Mouse (Mus musculus): ENCODE measurements around the gene Lemd2. TPM values are rescaled to one million over a fixed set of nuclear protein-coding genes. Genes with fewer than 3 reads are reported as not detected.

Gene Lemd2
- polyA plus RNA-seq, 1 experiment from 2014 or later = 13.8 TPM

DNA sequence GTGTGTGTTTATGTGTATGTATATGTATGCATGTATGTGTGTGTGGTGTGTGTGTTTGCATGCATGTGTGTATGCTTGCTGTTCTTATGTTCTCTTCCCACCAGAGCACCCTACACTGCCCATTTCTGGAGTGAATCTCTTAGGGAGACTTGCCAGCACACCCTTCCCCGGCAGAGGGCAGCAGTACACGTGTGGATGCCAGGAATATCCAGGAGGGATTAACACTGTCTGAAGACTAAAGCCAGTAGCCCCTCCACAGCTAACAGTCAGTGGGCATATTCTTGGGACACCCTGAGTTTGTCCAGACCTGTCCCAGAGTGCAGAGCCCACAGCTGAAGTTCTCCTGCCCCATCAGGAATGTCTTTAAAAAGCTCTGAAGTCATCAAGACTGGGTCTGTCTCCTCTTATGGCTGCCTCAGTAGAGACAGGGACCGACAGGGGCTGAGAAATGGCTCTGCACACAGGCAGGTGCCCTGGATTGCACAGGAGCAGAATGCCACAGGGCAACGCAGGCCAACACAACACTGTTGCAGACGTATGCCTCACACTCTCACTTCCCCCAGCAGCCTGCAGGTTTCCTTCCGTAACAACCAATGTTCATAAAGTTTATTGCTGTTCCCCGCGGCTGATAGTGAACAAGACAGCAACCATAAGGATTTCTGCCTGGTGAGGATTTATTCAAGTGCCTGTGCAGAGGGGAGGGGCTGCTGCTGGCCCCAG lies 39.1 kb downstream of the Lemd2 start:
- DNase-seq (ENCODE audit: low spot score) = no peak

GRCm38 (mm10) chr17:27160905-27161304 lies 43.4 kb downstream of the Lemd2 start:
- no peak for DNase-seq (ENCODE audit: low spot score)

GRCm38 (mm10) chr17:27159169-27159568 lies 45.1 kb downstream of the Lemd2 start:
- no peak for DNase-seq (ENCODE audit: low spot score)

DNA sequence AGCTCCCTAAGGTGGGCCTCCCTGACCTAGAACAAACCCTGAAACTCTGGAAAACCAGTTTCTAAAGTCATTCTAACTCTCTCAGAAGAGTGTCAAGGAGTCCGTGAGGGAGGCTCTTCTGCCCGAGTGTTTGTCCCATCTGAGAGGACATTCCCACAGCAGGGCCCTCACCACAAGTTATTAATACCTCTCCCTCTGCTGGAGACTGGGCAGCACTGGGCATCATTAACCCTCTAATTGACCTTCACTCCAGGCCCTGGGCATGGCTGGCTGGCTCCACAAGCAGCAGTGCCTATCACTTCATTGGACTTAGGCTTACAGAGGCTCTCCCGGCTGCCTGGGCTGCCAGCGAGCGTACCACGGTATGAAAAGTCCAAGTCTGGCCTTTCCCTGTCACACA lies 45.8 kb downstream of the Lemd2 start:
- no peak for DNase-seq (ENCODE audit: low spot score)

DNA sequence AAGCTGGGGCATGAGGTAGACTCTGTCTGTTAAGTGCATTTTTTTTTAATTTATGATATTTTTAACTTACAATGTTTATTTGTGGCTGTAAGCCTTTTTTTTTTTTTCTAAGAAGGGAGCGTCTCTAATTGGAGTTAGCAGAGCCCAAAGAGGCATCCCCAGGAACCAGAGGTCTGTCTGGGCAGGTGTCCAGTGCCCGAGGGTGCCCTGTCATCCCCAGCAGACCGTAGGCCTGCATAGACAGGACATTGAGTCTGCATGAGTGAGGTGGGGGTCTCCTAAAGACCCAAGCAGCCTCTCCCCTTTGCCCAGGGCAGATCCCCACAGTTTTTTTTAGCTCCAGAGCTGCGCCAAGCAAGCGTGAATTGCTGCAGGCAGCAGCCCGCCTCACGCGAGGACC lies 48.5 kb downstream of the Lemd2 start:
- DNase-seq (ENCODE audit: low spot score) = no peak

DNA sequence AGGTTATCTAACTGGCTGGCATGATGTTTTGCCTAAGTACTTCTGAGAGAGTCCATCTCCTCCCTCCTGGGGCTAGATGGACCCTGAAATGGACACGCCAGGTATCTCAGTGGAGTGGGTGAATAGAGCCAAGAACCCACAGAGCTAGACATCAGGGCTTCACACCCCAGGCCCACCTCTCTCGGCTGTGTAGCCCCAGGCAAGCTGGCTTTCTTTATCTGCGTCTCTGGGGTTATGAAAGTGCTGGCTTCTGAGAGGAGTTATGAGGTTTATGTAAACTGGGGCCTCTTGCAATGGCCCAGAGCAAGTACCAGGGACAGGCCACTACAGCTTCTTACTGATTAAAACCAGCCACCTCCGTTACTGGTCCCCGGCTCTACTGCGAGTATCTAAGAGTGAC lies 49.4 kb downstream of the Lemd2 start:
- DNase-seq (ENCODE audit: low spot score) = no peak

- DNase-seq (ENCODE audit: low spot score) = no peak
Observed at GRCm38 (mm10) chr17:27154256-27154655, 50.0 kb downstream of the Lemd2 start.

DNA sequence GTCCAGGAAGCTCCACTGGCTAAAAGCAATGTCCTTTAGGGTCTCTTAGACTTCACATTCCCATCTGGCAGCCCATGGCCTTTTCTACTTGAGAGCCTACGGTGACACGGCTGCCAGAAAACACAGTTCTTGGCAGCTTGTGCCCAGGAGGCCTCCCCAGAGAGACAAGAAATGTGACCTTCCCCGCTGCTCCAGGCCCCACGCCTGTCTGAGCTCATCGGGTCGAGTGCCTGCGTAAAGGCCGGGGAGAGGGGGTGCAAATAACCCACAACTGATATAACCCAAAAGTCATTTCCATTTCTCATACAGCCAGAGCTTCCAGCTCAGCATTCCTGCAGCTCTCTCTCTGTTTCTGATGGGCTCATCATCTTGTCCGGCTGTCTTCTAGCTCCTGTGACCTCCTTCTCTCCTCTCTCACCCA lies 50.5 kb downstream of the Lemd2 start:
- no peak for DNase-seq (ENCODE audit: low spot score)

DNA sequence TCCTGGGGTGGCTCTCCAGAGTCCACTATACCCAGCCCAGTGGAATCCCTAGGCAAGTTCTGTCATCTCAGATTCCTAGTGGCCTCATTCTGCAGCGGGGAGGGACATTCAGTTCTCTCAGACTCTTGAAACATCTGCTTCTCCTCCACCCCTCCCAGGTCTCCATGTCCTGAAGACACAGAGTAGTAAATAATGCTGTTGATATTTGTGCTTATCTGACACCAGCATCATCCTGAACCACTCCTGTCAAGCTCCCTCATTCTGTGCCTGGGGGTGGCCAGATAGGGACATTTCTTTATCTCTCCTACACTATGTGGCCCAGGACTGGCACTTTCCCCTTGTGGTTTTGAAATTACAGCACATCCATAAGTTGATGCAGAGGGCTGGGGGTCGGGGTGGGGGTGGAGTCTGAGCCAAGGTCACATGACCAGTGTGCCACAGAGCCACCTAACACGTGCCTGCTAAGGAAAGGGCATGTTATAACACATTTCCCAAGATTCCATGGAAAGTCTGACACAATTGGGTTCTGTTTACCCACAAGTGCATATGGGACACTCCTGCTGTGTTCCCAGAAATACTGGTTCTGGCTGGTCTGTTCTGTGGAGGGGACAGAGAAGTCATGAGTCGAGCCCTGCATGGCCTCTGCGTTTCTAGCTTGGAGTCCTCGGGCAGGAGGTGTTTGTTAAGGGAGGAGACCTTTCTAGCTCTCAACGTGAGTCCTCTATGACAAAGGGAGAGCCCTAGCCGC lies 51.1 kb downstream of the Lemd2 start:
- DNase-seq (ENCODE audit: low spot score) = no peak

DNA sequence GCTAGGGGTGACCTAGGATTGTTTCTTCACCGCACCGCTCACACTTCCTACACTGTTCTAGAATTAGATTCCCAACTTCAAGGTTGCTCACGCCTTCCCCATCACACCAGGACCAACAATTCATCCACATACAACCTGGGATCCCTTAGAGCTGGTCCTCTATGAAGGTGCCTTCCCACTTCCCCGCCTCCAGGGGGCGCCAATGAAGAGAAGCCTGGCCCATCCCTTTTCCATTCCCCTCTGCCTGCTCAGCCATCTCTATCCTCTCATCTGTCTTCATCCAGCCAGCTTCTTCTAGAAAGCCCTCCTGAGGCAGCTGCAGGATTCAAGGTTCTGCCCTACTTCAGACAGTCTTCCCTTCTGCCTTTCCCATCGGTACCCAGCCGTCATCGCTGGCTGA lies 52.9 kb downstream of the Lemd2 start:
- peak; percentile 35 for DNase-seq (ENCODE audit: low spot score)

- DNase-seq (ENCODE audit: low spot score) = no peak
Observed at GRCm38 (mm10) chr17:27150871-27151270, 53.4 kb downstream of the Lemd2 start.

GRCm38 (mm10) chr17:27146323-27146923 lies 57.8 kb downstream of the Lemd2 start:
- DNase-seq (ENCODE audit: low spot score) = no peak

GRCm38 (mm10) chr17:27144152-27144551 lies 60.1 kb downstream of the Lemd2 start:
- no peak for DNase-seq (ENCODE audit: low spot score)

GRCm38 (mm10) chr17:27141971-27142450 lies 62.3 kb downstream of the Lemd2 start:
- DNase-seq (ENCODE audit: low spot score) = no peak

DNA sequence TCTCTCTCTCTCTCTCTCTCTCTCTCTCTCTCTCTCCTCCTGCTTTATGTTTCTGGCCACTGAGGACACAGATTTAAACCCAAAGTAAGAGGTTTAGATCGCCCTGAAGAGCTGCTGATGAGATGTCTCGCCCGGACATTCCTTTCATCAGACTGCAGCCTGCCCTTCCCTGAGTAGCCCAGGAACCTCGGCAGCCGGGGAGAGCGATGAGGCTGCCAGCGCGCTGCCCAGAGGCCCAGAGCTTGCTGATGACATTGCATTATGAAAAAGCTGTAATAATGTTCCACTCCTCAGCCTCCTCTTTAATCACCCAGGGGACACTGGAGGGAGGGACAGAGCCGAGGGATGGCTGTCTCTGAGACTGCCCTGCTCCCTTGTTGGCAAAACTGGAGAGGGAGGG lies 64.0 kb downstream of the Lemd2 start:
- DNase-seq (ENCODE audit: low spot score) = no peak

Other genes with a start within 250 kb of the Lemd2 start
- gene Zbtb9, start 231.3 kb downstream of the Lemd2 start, polyA plus RNA-seq (2015; fragmentation: Nextera tagmentation; extraction: Ambion mirVana) = 21.1 and 24.0 TPM in 2 replicates
- 5.8 and 6.9 TPM in 2 replicates for gene Bak1, start 175.5 kb downstream of the Lemd2 start, polyA plus RNA-seq (2015; fragmentation: Nextera tagmentation; extraction: Ambion mirVana)
- 4.5 and 4.9 TPM in 2 replicates for gene Itpr3, start 147.2 kb downstream of the Lemd2 start, polyA plus RNA-seq (2015; fragmentation: Nextera tagmentation; extraction: Ambion mirVana)
- gene Uqcc2, start 70.6 kb downstream of the Lemd2 start, polyA plus RNA-seq (2015; fragmentation: Nextera tagmentation; extraction: Ambion mirVana) = 266 and 304 TPM in 2 replicates
- 0.46 and 0.49 TPM in 2 replicates for gene Ip6k3, start 36.7 kb downstream of the Lemd2 start, polyA plus RNA-seq (2015; fragmentation: Nextera tagmentation; extraction: Ambion mirVana)